Mouse (Mus musculus): ENCODE data around the gene Olfr746.

Olfr746 gene

GRCm38 (mm10) chr14:50646783-50647182, at the start of gene Olfr746:
Gene Olfr746 (plus strand): TSS chr14:50647083.
- no peak for DNase-seq

- no peak for DNase-seq
These were observed 32.3 kb upstream of the Olfr746 start, which contains the start of gene Olfr744 for GRCm38 (mm10) chr14:50614579-50614978. Gene Olfr744 (plus strand): TSS chr14:50614879.

GRCm38 (mm10) chr14:50639088-50639487, 7.8 kb upstream of the Olfr746 start, which contains the start of gene Olfr745:
Gene Olfr745 (plus strand): TSS chr14:50639388.
- DNase-seq, result no peak

GRCm38 (mm10) chr14:50693106-50693505, 46.2 kb downstream of the Olfr746 start, which contains the start of gene Olfr747:
Gene Olfr747 (minus strand): TSS chr14:50693206.
- DNase-seq, result no peak

Measured in lung, postnatal 14 days (tissue).